Mouse (Mus musculus) midbrain, embryonic 13.5 days (tissue): ENCODE measurements at regions not wholly inside any gene's neighbourhood (a gene's known extent, or its start where the extent isn't known, plus 50 kb on each side); places are given as distances from the start of the nearest gene placed in this dataset.
"Not testable (repeated sequence)": the region's sequence is repeated elsewhere in the genome, so short reads cannot be mapped to it uniquely, and the experiment has no call there.

ENCODE experiments used
- ATAC-seq: fragments of 200-750 bp; cut with Nextera tagmentation; 2 replicates; pipeline ENCODE4 v1.8.0; 2017; ENCODE audit warnings: mild to moderate bottlenecking, moderate TSS enrichment, moderate library complexity
- H3K27ac ChIP-seq: fragments of 300-500 bp; sonication (generic); 2 replicates; pipeline ENCODE4 v1.5.1; 2015; ENCODE audit warnings: inconsistent platforms, mild to moderate bottlenecking, moderate library complexity
- H3K27me3 ChIP-seq: fragments of 300-500 bp; sonication (generic); 2 replicates; pipeline ENCODE4 v1.6.1; 2015; ENCODE audit warnings: mild to moderate bottlenecking, inconsistent platforms
- H3K36me3 ChIP-seq: fragments of 300-500 bp; sonication (generic); 2 replicates; pipeline ENCODE4 v1.6.1; 2015; ENCODE audit warnings: mild to moderate bottlenecking, inconsistent platforms
- H3K4me1 ChIP-seq: fragments of 300-500 bp; sonication (generic); replicated peaks from 2 replicates; pipeline ENCODE4 v1.6.1; 2015; ENCODE audit warnings: inconsistent platforms
- H3K4me2 ChIP-seq: fragments of 300-500 bp; sonication (generic); replicated peaks from 2 replicates; pipeline ENCODE4 v1.6.1; 2015; ENCODE audit warnings: moderate library complexity, mild to moderate bottlenecking, inconsistent platforms
- H3K4me3 ChIP-seq: fragments of 300-500 bp; sonication (generic); replicated peaks from 2 replicates; pipeline ENCODE4 v1.5.1; 2015; ENCODE audit warnings: mild to moderate bottlenecking, inconsistent platforms
- H3K9ac ChIP-seq: fragments of 300-500 bp; sonication (generic); replicated peaks from 2 replicates; pipeline ENCODE4 v1.6.1; 2015; ENCODE audit warnings: mild to moderate bottlenecking, inconsistent platforms
- H3K9me3 ChIP-seq: fragments of 300-500 bp; sonication (generic); 2 replicates; pipeline ENCODE4 v1.6.1; 2016; ENCODE audit warnings: mild to moderate bottlenecking, inconsistent platforms
- WGBS: fragments of 180-500 bp; shearing (Covaris S2); methylation state at CpG from one replicate; pipeline ENCODE4 v1.1.7; 2015; 5-methylcytosine and 5-hydroxymethylcytosine counted together

DNA sequence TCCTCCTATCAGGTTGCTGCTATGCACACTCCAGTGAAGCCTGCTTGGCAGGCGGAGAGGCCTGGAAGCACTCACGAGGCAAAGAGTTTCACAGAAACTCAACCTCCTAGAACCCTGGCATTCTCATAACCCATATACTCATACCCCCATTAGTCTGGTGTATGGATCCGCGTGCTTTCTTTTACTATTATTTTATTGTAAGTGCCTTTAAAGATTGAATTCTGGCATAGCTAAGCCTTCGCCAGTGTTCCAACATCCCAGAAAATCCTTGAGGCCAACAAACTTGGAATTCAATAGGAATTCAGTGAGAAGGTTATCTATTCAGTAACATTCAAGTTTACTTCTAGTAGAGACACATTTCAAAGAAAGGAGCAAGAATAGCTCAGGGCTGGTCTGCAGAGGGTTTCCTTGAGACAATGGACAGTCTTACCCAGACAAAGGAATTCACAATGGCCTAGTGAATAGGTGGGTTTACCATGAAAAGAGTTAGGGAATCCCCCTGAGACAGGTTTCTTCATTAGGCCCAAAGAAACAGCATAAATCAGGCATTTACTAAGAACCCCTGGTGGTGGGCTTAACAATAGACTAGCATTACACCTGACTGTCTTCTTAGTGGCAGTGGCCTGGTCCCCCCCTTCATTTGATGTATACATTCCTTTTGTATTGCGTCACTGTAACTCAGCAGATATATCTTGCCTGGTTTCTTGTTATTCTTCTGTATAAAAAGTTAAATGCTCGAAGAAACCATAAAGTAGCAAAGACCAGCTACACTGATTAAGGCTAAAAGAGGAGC is 80.8 kb upstream of the Gm15446 start:
- H3K4me2 ChIP-seq, ATAC-seq, H3K4me1 ChIP-seq, H3K9ac ChIP-seq, H3K27ac ChIP-seq, H3K36me3 ChIP-seq, H3K9me3 ChIP-seq, H3K27me3 ChIP-seq, H3K4me3 ChIP-seq: not testable (repeated sequence)
- 91% methylated on average over 7 of the region's 7 CpGs for WGBS

- H3K36me3 ChIP-seq, H3K9ac ChIP-seq, H3K4me1 ChIP-seq, H3K9me3 ChIP-seq, ATAC-seq, H3K27ac ChIP-seq, H3K27me3 ChIP-seq: not testable (repeated sequence)
- 85% methylated on average over 2 of the region's 2 CpGs for WGBS
- H3K4me3 ChIP-seq, result peak overlapping the region; percentile 41
- H3K4me2 ChIP-seq, result peak overlapping the region; percentile 52
These were observed 79.0 kb upstream of the Gm15446 start for GRCm38 (mm10) chr5:109844236-109844635.

DNA sequence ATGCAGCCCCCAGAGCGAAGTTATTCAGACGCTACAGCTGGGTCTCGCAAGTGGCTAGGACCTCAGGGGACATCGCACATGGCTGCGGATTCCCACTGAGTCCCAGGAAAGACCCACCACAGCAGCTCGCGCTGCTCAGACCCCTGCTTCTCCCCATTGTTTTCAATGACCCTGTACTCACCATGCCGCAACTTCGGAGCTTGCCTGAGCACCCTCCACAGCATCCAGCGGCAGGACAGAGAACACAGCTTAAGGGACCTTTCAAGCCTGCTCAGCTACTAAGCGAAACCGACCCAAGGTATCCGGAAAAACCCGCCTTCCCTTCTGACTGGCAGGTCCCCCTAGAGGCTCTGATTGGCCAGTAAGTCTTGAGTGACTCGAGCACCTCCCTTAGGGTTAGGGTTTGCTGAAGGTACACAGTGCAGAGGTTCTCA is 78.4 kb upstream of the Gm15446 start:
- ATAC-seq, result 0 out of 2 replicates have a peak, but pooled peaks have one; percentile 37
- WGBS, result 21% methylated on average over 15 of the region's 15 CpGs

DNA sequence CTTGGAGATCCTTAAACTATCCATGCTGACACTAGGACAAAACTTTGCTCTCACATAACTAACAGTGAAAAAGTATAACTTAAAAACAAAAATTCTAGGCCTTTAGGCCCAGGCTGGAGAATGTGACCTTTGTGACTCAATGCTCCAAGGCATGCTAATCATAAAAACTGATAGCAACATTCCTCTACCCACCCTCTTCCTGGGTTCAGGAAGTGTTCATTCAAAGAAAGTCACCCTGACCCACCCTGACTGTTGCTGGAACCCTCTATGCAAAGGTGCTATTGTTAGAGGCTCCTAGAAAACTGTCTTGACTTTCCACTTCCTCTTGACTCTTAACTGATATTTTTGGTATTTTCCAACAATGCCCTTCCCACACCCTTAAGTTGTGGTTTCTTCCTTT is 72.0 kb upstream of the Gm15446 start:
- H3K4me1 ChIP-seq, ATAC-seq, H3K4me2 ChIP-seq, H3K36me3 ChIP-seq, H3K4me3 ChIP-seq, H3K27me3 ChIP-seq, H3K9ac ChIP-seq, H3K9me3 ChIP-seq, H3K27ac ChIP-seq: not testable (repeated sequence)

More for the DNA sequence above, 78.4 kb upstream of the Gm15446 start:
- Histone ChIP-seq H3K4me2 (peak overlapping the region; percentile 52), H3K9me3 (no peaks in the 10 kb centered on the region), H3K36me3 (no peaks in the 10 kb centered on the region), H3K27me3 (no peaks in the 10 kb centered on the region), H3K9ac (peak overlapping the region; percentile 15; the same call in 1 of the 2 replicates), H3K4me3 (peak overlapping the region; percentile 41), H3K4me1 (no peaks in the 10 kb centered on the region), H3K27ac (no peak overlapping the region)

- Histone ChIP-seq H3K27ac (no peak overlapping the region), H3K36me3 (no peaks in the 10 kb centered on the region), H3K4me1 (no peaks in the 10 kb centered on the region), H3K9me3 (no peaks in the 10 kb centered on the region), H3K4me2 (no peak overlapping the region), H3K4me3 (no peak overlapping the region), H3K27me3 (no peaks in the 10 kb centered on the region), H3K9ac (no peak overlapping the region)
- WGBS, result 82% methylated on average over 4 of the region's 4 CpGs
- ATAC-seq, result no peak
These were observed 62.8 kb upstream of the Gm15446 start for GRCm38 (mm10) chr5:109860402-109860801.

DNA sequence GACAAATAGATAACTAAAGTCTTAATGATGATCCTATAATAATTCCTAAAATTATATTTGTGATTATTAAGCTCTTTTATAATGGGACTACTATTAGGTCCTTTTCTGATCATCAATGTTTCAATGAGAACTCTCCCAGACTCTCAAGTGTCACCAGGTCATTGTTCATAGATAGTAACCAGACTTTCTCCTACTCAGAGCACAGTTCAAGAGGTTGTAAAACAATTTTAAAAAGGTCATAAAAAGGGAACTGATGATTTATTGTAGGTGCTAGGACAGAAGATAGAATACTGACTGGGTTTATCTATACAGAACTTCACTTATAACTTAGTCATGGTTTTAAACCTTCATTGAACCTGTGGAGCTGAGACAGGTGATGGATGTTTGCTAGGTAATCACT is 58.7 kb upstream of the Gm15446 start:
- H3K9ac ChIP-seq, H3K9me3 ChIP-seq, H3K27me3 ChIP-seq, H3K4me3 ChIP-seq, H3K27ac ChIP-seq, H3K4me2 ChIP-seq, ATAC-seq, H3K36me3 ChIP-seq: not testable (repeated sequence)
- peaks cover 15% of the 10 kb centered on the region for H3K4me1 ChIP-seq

GRCm38 (mm10) chr5:109865628-109866027 is 57.6 kb upstream of the Gm15446 start:
- Histone ChIP-seq H3K36me3 (peaks cover 5% of the 10 kb centered on the region; the same call in 1 of the 2 replicates), H3K9ac (no peak overlapping the region), H3K4me3 (no peak overlapping the region), H3K9me3 (0 out of 2 replicates have a peak, but pooled peaks cover 1% of the 10 kb centered on the region), H3K4me2 (no peak overlapping the region), H3K27ac (no peak overlapping the region), H3K4me1 (peaks cover 15% of the 10 kb centered on the region), H3K27me3 (no peaks in the 10 kb centered on the region)
- ATAC-seq, result no peak
- WGBS, result 50% methylated on average over 1 of the region's 1 CpGs

GRCm38 (mm10) chr5:109866337-109867126 is 56.7 kb upstream of the Gm15446 start:
- under 1% methylated on average over 22 of the region's 22 CpGs for WGBS
- Histone ChIP-seq H3K9ac (peak overlapping the region; percentile 62), H3K27ac (peak overlapping the region; percentile 56), H3K4me3 (peak overlapping the region; percentile 55), H3K36me3 (peaks cover 7% of the 10 kb centered on the region; the same call in 1 of the 2 replicates), H3K9me3 (0 out of 2 replicates have a peak, but pooled peaks cover 4% of the 10 kb centered on the region), H3K4me1 (peaks cover 15% of the 10 kb centered on the region), H3K4me2 (peak overlapping the region; percentile 52), H3K27me3 (no peaks in the 10 kb centered on the region)
- peak; percentile 100 for ATAC-seq

DNA sequence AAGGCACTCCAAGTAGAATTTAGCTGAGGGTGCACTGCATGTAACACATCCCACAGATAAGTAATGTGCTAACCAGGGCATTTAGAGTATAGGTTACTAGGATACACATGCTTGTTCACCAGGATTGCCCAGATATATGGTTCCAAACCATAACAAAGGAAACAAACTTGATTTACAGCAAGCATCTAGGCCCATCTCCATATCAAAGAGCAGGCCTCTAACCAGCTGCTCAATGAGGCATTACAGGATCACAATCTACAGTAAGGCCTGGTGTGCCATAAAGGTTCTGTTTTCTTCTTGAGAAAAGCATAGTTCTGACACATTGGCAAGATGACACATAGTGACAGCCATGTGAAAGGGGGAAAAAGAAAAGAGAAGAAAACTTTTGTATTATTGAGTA is 56.0 kb upstream of the Gm15446 start:
- ATAC-seq, H3K27ac ChIP-seq, H3K27me3 ChIP-seq, H3K9me3 ChIP-seq, H3K36me3 ChIP-seq: not testable (repeated sequence)
- Histone ChIP-seq H3K9ac (peak overlapping the region; percentile 62), H3K4me2 (peak overlapping the region; percentile 52), H3K4me1 (peaks cover 15% of the 10 kb centered on the region), H3K4me3 (peak overlapping the region; percentile 55)
